Mouse (Mus musculus) forebrain, embryonic 11.5 days (tissue): ENCODE measurements at regions not wholly inside any gene's neighbourhood (a gene's known extent, or its start where the extent isn't known, plus 50 kb on each side); places are given as distances from the start of the nearest gene placed in this dataset.

Experiments used
- ATAC-seq: fragments of 200-750 bp; cut with Nextera tagmentation; replicated peaks from 2 replicates; pipeline ENCODE4 v1.8.0; 2017; ENCODE audit warnings: moderate TSS enrichment; ENCODE audit not compliant: low FRiP score
- DNase-seq: peaks from one replicate; pipeline ENCODE4 v3.0.0-alpha.2; 2017; ENCODE audit warnings: low spot score
- H3K27ac ChIP-seq: fragments of 300-500 bp; sonication (generic); 2 replicates; pipeline ENCODE4 v1.5.1; 2014; ENCODE audit warnings: low read depth, low read length
- H3K27me3 ChIP-seq: fragments of 300-500 bp; sonication (generic); 2 replicates; pipeline ENCODE4 v1.6.1; 2014; ENCODE audit warnings: mild to moderate bottlenecking, low read length, mixed read lengths; ENCODE audit not compliant: control insufficient read depth, insufficient read depth
- H3K36me3 ChIP-seq: fragments of 300-500 bp; sonication (generic); 2 replicates; pipeline ENCODE4 v1.6.1; 2014; ENCODE audit warnings: mild to moderate bottlenecking, low read length, moderate library complexity, mixed read lengths; ENCODE audit not compliant: control insufficient read depth, insufficient read depth
- H3K4me1 ChIP-seq: fragments of 300-500 bp; sonication (generic); replicated peaks from 2 replicates; pipeline ENCODE4 v1.6.1; 2014; ENCODE audit warnings: low read length, mixed read lengths; ENCODE audit not compliant: control insufficient read depth, insufficient read depth
- H3K4me2 ChIP-seq: fragments of 300-500 bp; sonication (generic); 2 replicates; pipeline ENCODE4 v1.6.1; 2014; ENCODE audit warnings: low read depth, mild to moderate bottlenecking, low read length, moderate library complexity, mixed read lengths; ENCODE audit not compliant: severe bottlenecking
- H3K4me3 ChIP-seq: fragments of 300-500 bp; sonication (generic); 2 replicates; pipeline ENCODE4 v1.5.1; 2014; ENCODE audit warnings: low read depth, low read length
- H3K9ac ChIP-seq: fragments of 300-500 bp; sonication (generic); 2 replicates; pipeline ENCODE4 v1.6.1; 2014; ENCODE audit warnings: low read length
- H3K9me3 ChIP-seq: fragments of 300-500 bp; sonication (generic); 2 replicates; pipeline ENCODE4 v1.6.1; 2016; ENCODE audit warnings: low read length, mixed read lengths; ENCODE audit not compliant: control insufficient read depth
- WGBS: fragments of 180-500 bp; shearing (Covaris S2); extraction: QIAGEN DNeasy Blood & Tissue Kit; methylation state at CpG from one replicate; pipeline ENCODE4 v1.1.7; 2014; 5-methylcytosine and 5-hydroxymethylcytosine counted together

- no peak for ATAC-seq
- H3K27me3 ChIP-seq, result no peaks in the 10 kb centered on the region
- H3K27ac ChIP-seq, result no peak overlapping the region
- no peaks in the 10 kb centered on the region for H3K4me1 ChIP-seq
- DNase-seq, result no peak
- H3K9me3 ChIP-seq, result no peaks in the 10 kb centered on the region
- no peak overlapping the region for H3K4me3 ChIP-seq
- WGBS, result 59% methylated on average over 4 of the region's 4 CpGs
- H3K36me3 ChIP-seq, result no peaks in the 10 kb centered on the region
- H3K9ac ChIP-seq, result no peak overlapping the region
- H3K4me2 ChIP-seq, result no peak overlapping the region
These were observed 273.4 kb upstream of the Bmp2 start for GRCm38 (mm10) chr2:133278546-133278945.

GRCm38 (mm10) chr2:133279275-133279674 is 272.7 kb upstream of the Bmp2 start:
- Histone ChIP-seq H3K4me3 (no peak overlapping the region), H3K9ac (no peak overlapping the region), H3K27me3 (no peaks in the 10 kb centered on the region), H3K36me3 (no peaks in the 10 kb centered on the region), H3K4me1 (no peaks in the 10 kb centered on the region), H3K9me3 (no peaks in the 10 kb centered on the region), H3K27ac (no peak overlapping the region), H3K4me2 (no peak overlapping the region)
- ATAC-seq (no peak), DNase-seq (no peak)
- 86% methylated on average over 4 of the region's 4 CpGs for WGBS

- Histone ChIP-seq H3K4me2 (no peak overlapping the region), H3K4me1 (no peaks in the 10 kb centered on the region), H3K36me3 (no peaks in the 10 kb centered on the region), H3K9ac (no peak overlapping the region), H3K27ac (no peak overlapping the region), H3K27me3 (no peaks in the 10 kb centered on the region), H3K9me3 (no peaks in the 10 kb centered on the region), H3K4me3 (no peak overlapping the region)
- 78% methylated on average over 5 of the region's 5 CpGs for WGBS
- 0 out of 2 replicates have a peak, but pooled peaks have one; percentile 53 for ATAC-seq
- no peak for DNase-seq
These were observed 269.3 kb upstream of the Bmp2 start for GRCm38 (mm10) chr2:133282692-133283091.

GRCm38 (mm10) chr2:133283709-133284108 is 268.2 kb upstream of the Bmp2 start:
- DNase-seq, result no peak
- ATAC-seq, result no peak
- 76% methylated on average over 1 of the region's 1 CpGs for WGBS
- Histone ChIP-seq H3K27me3 (no peaks in the 10 kb centered on the region), H3K27ac (no peak overlapping the region), H3K4me3 (no peak overlapping the region), H3K4me1 (no peaks in the 10 kb centered on the region), H3K9ac (no peak overlapping the region), H3K36me3 (no peaks in the 10 kb centered on the region), H3K9me3 (no peaks in the 10 kb centered on the region), H3K4me2 (no peak overlapping the region)

GRCm38 (mm10) chr2:133294136-133294535 is 257.8 kb upstream of the Bmp2 start:
- H3K27me3 ChIP-seq, result no peaks in the 10 kb centered on the region
- DNase-seq (no peak), ATAC-seq (no peak)
- no peak overlapping the region for H3K27ac ChIP-seq
- H3K4me2 ChIP-seq, result no peak overlapping the region
- WGBS, result 86% methylated on average over 7 of the region's 7 CpGs
- no peaks in the 10 kb centered on the region for H3K36me3 ChIP-seq
- no peak overlapping the region for H3K4me3 ChIP-seq
- no peak overlapping the region for H3K9ac ChIP-seq
- H3K9me3 ChIP-seq, result no peaks in the 10 kb centered on the region
- H3K4me1 ChIP-seq, result no peaks in the 10 kb centered on the region

- H3K4me1 ChIP-seq, result no peaks in the 10 kb centered on the region
- no peak overlapping the region for H3K4me2 ChIP-seq
- DNase-seq (no peak), ATAC-seq (no peak)
- no peaks in the 10 kb centered on the region for H3K36me3 ChIP-seq
- H3K9ac ChIP-seq, result no peak overlapping the region
- H3K27me3 ChIP-seq, result no peaks in the 10 kb centered on the region
- 86% methylated on average over 3 of the region's 3 CpGs for WGBS
- no peak overlapping the region for H3K4me3 ChIP-seq
- H3K9me3 ChIP-seq, result no peaks in the 10 kb centered on the region
- no peak overlapping the region for H3K27ac ChIP-seq
These were observed 246.0 kb upstream of the Bmp2 start for GRCm38 (mm10) chr2:133305936-133306335.

GRCm38 (mm10) chr2:133311001-133311400 is 241.0 kb upstream of the Bmp2 start:
- no peak overlapping the region for H3K4me3 ChIP-seq
- no peak overlapping the region for H3K27ac ChIP-seq
- H3K9ac ChIP-seq, result no peak overlapping the region
- no peaks in the 10 kb centered on the region for H3K4me1 ChIP-seq
- H3K9me3 ChIP-seq, result no peaks in the 10 kb centered on the region
- H3K27me3 ChIP-seq, result no peaks in the 10 kb centered on the region
- WGBS, result 68% methylated on average over 1 of the region's 1 CpGs
- DNase-seq (no peak), ATAC-seq (no peak)
- no peak overlapping the region for H3K4me2 ChIP-seq
- no peaks in the 10 kb centered on the region for H3K36me3 ChIP-seq

- DNase-seq (no peak), ATAC-seq (no peak)
- H3K9ac ChIP-seq, result no peak overlapping the region
- no peaks in the 10 kb centered on the region for H3K9me3 ChIP-seq
- no peak overlapping the region for H3K4me2 ChIP-seq
- H3K27me3 ChIP-seq, result no peaks in the 10 kb centered on the region
- H3K4me3 ChIP-seq, result no peak overlapping the region
- H3K36me3 ChIP-seq, result no peaks in the 10 kb centered on the region
- H3K4me1 ChIP-seq, result no peaks in the 10 kb centered on the region
- 65% methylated on average over 6 of the region's 6 CpGs for WGBS
- no peak overlapping the region for H3K27ac ChIP-seq
These were observed 225.5 kb upstream of the Bmp2 start for GRCm38 (mm10) chr2:133326290-133327050.

GRCm38 (mm10) chr2:133327653-133328052 is 224.3 kb upstream of the Bmp2 start:
- Histone ChIP-seq H3K4me1 (no peaks in the 10 kb centered on the region), H3K27me3 (no peaks in the 10 kb centered on the region), H3K4me2 (no peak overlapping the region), H3K9me3 (no peaks in the 10 kb centered on the region), H3K4me3 (no peak overlapping the region), H3K9ac (no peak overlapping the region), H3K27ac (no peak overlapping the region), H3K36me3 (no peaks in the 10 kb centered on the region)
- no peak for DNase-seq
- ATAC-seq, result no peak
- WGBS, result 66% methylated on average over 2 of the region's 2 CpGs
